ENCODE assay signal across 25 mouse cellular contexts in genomic region chrX:100796741-100797090, GRCm38 (mm10). TPM values are rescaled to one million over a fixed set of nuclear protein-coding genes. Genes with fewer than 3 reads are reported as not detected.
DNase-seq lines count a peak whose midpoint lies in the region; ATAC-seq and TF ChIP-seq lines count a peak whose summit lies in the region.
"Had no signal": no experiment of that assay in that cellular context is flagged by ENCODE, and none has a peak within 500 bp of the region (broad histone marks: within the 10 kb centered on the region; RNA-seq: fewer than 3 reads in every experiment).

No protein-coding gene starts in this region.

- no peak overlapping the region for H3K4me3 ChIP-seq in lung, postnatal 0 days (ENCODE audit: low read depth, low read length)
- no peak overlapping the region for H3K4me3 ChIP-seq in intestine, embryonic 16.5 days (ENCODE audit: low read length)
- H3K4me3 ChIP-seq in small intestine, adult 2 months (ENCODE audit: low read depth, low read length): peak overlapping the region; percentile 55
- H3K4me3 ChIP-seq: embryonic facial prominence, embryonic 10.5 days; embryonic facial prominence, embryonic 15.5 days; forebrain, embryonic 12.5 days; hindbrain, embryonic 12.5 days; liver, embryonic 15.5 days; midbrain, embryonic 15.5 days; neural tube, embryonic 15.5 days had no signal

- H3K9ac ChIP-seq in lung, postnatal 0 days (replicated peaks; ENCODE audit: low read depth): no peak overlapping the region
- no peak overlapping the region for H3K9ac ChIP-seq in intestine, embryonic 16.5 days (ENCODE audit: low read depth, low read length)
- H3K9ac ChIP-seq: embryonic facial prominence, embryonic 15.5 days; forebrain, embryonic 12.5 days; hindbrain, embryonic 12.5 days; liver, embryonic 15.5 days; midbrain, embryonic 15.5 days; neural tube, embryonic 15.5 days had no signal

- H3K27me3 ChIP-seq in lung, postnatal 0 days (replicated peaks; ENCODE audit: insufficient read depth, low read length): no peaks in the 10 kb centered on the region
- no peaks in the 10 kb centered on the region for H3K27me3 ChIP-seq in intestine, embryonic 16.5 days (replicated peaks; ENCODE audit: control insufficient read depth, insufficient read depth, low read length)
- no peaks in the 10 kb centered on the region for H3K27me3 ChIP-seq in small intestine, adult 2 months (ENCODE audit: control insufficient read depth, insufficient read depth, low read length)
- H3K27me3 ChIP-seq: embryonic facial prominence, embryonic 15.5 days; hindbrain, embryonic 12.5 days; liver, embryonic 15.5 days; midbrain, embryonic 15.5 days; neural tube, embryonic 15.5 days had no signal

- no peaks in the 10 kb centered on the region for H3K36me3 ChIP-seq in lung, postnatal 0 days (ENCODE audit: insufficient read depth, low read length)
- no peaks in the 10 kb centered on the region for H3K36me3 ChIP-seq in intestine, embryonic 16.5 days (ENCODE audit: control insufficient read depth, insufficient read depth, low read length)
- peaks cover 7% of the 10 kb centered on the region for H3K36me3 ChIP-seq in small intestine, adult 2 months (ENCODE audit: control insufficient read depth, insufficient read depth, low read length)
- H3K36me3 ChIP-seq: embryonic facial prominence, embryonic 15.5 days; liver, embryonic 15.5 days; midbrain, embryonic 15.5 days had no signal

- no peak for TF ChIP-seq CTCF in lung, postnatal 0 days (IDR thresholded peaks at IDR 0.05)
- no peak for TF ChIP-seq CTCF in small intestine, adult 2 months (IDR thresholded peaks at IDR 0.05; ENCODE audit: extremely low read depth, insufficient read length, insufficient replicate concordance, low read depth, low read length)

- whole genome bisulfite sequencing in lung, postnatal 0 days: 68% methylated on average over 3 of the region's 3 CpGs
- 72% methylated on average over 3 of the region's 3 CpGs for WGBS in intestine, embryonic 16.5 days
- 53% methylated on average over 3 of the region's 3 CpGs for WGBS in small intestine, adult 2 months

- peak; percentile 37 for DNase-seq in lung, postnatal 0 days (ENCODE audit: low spot score)
- no peak for DNase-seq in lung, postnatal 14 days
- DNase-seq in frontal cortex, postnatal 25 days (ENCODE audit: low spot score in 2 of 2): no peak
- no peak for DNase-seq in left cerebral cortex, adult 18-20 months (ENCODE audit: low spot score in 2 of 2)
- DNase-seq: adrenal gland, postnatal 25 days; B cell, adult 2 months; gastrocnemius, postnatal 14 days; kidney, adult 8-10 months; kidney, postnatal 4 days; layer of hippocampus, postnatal 36 days; liver; right cerebral cortex, postnatal 25 days; spleen, adult 18-20 months; thymus, postnatal 4 days had no signal

- no peak for TF ChIP-seq POLR2A in small intestine, adult 2 months (IDR thresholded peaks at IDR 0.05; ENCODE audit: low read depth, low read length)

- no peak overlapping the region for H3K4me2 ChIP-seq in lung, postnatal 0 days (replicated peaks; ENCODE audit: low read depth, low read length)
- H3K4me2 ChIP-seq in intestine, embryonic 16.5 days (ENCODE audit: low read depth, low read length): no peak overlapping the region; the same call in 1 of the 2 replicates
- H3K4me2 ChIP-seq: embryonic facial prominence, embryonic 15.5 days; forebrain, embryonic 12.5 days; hindbrain, embryonic 12.5 days; liver, embryonic 15.5 days; midbrain, embryonic 15.5 days; neural tube, embryonic 15.5 days had no signal

- H3K4me1 ChIP-seq in lung, postnatal 0 days (ENCODE audit: insufficient read depth, low read depth, low read length): no peaks in the 10 kb centered on the region
- H3K4me1 ChIP-seq in intestine, embryonic 16.5 days (ENCODE audit: control insufficient read depth, insufficient read depth, low read length): peaks cover 3% of the 10 kb centered on the region; the same call in 1 of the 2 replicates
- H3K4me1 ChIP-seq in small intestine, adult 2 months (ENCODE audit: control insufficient read depth, insufficient read depth, insufficient read length, low read length): peaks cover 19% of the 10 kb centered on the region; the same call in 1 of the 2 replicates
- H3K4me1 ChIP-seq: embryonic facial prominence, embryonic 15.5 days; liver, embryonic 15.5 days; midbrain, embryonic 15.5 days; neural tube, embryonic 15.5 days had no signal

- ATAC-seq in lung, postnatal 0 days: peak; percentile 76
- peak; percentile 82 for ATAC-seq in intestine, embryonic 16.5 days
- ATAC-seq: midbrain, embryonic 15.5 days had no signal

- TF ChIP-seq EP300 in lung, postnatal 0 days (IDR thresholded peaks at IDR 0.05): no peak

- H3K9me3 ChIP-seq in lung, postnatal 0 days (ENCODE audit: low read length): no peaks in the 10 kb centered on the region
- no peaks in the 10 kb centered on the region for H3K9me3 ChIP-seq in intestine, embryonic 16.5 days (ENCODE audit: control insufficient read depth, low read length)
- H3K9me3 ChIP-seq: embryonic facial prominence, embryonic 10.5 days; embryonic facial prominence, embryonic 15.5 days; forebrain, embryonic 12.5 days; hindbrain, embryonic 12.5 days; liver, embryonic 15.5 days; midbrain, embryonic 15.5 days; neural tube, embryonic 15.5 days had no signal

- H3K27ac ChIP-seq in lung, postnatal 0 days (ENCODE audit: low read length): no peak overlapping the region
- peak overlapping the region; percentile 79 for H3K27ac ChIP-seq in intestine, embryonic 16.5 days (ENCODE audit: low read length)
- H3K27ac ChIP-seq in small intestine, adult 2 months (ENCODE audit: insufficient read depth, low read depth, low read length): peak overlapping the region; percentile 100
- H3K27ac ChIP-seq: embryonic facial prominence, embryonic 10.5 days; embryonic facial prominence, embryonic 15.5 days; hindbrain, embryonic 12.5 days; kidney, postnatal 0 days; liver, embryonic 15.5 days; macrophage; midbrain, embryonic 15.5 days; neural tube, embryonic 15.5 days had no signal

RNA-seq across cellular contexts. Expression of gene Dlg3, which starts 29.2 kb away (rescaled TPM):
- 1.8 TPM in 2 replicates for polyA plus RNA-seq in lung, postnatal 0 days (2015; fragmentation: Nextera tagmentation; extraction: Ambion mirVana)
- 8.5 and 11.0 TPM in 2 replicates for polyA plus RNA-seq in intestine, embryonic 16.5 days (2015; fragmentation: Nextera tagmentation; extraction: Ambion mirVana)
- polyA plus RNA-seq in small intestine, adult 2 months (2012; rRNA removed): 10.7 and 28.8 TPM in 2 replicates
- 100 to 1,000 TPM; 136 to 140 TPM for total RNA-seq in left cerebral cortex, adult 18-20 months (2021)
